Mouse (Mus musculus): ENCODE measurements around the gene Kif21b. TPM values are rescaled to one million over a fixed set of nuclear protein-coding genes. Genes with fewer than 3 reads are reported as not detected.
A peak's percentile ranks its signal among the peaks of the same experiment; 100 is the strongest.

The Kif21b gene
- polyA plus RNA-seq, 1 experiment from 2014 or later = 49.4 TPM

GRCm38 (mm10) chr1:136160297-136160696 lies 29.1 kb downstream of the Kif21b start:
- Histone ChIP-seq H3K4me2 (replicated peaks) (no peak overlapping the region), H3K9me3 (ENCODE audit: control insufficient read depth, low read length) (no peaks in the 10 kb centered on the region), H3K27ac (no peak overlapping the region), H3K4me1 (replicated peaks; ENCODE audit: control insufficient read depth, insufficient read depth, low read length) (no peaks in the 10 kb centered on the region), H3K9ac (no peak overlapping the region), H3K36me3 (replicated peaks; ENCODE audit: control insufficient read depth, insufficient read depth) (peaks cover 98% of the 10 kb centered on the region), H3K4me3 (replicated peaks; ENCODE audit: low read length) (no peak overlapping the region), H3K27me3 (ENCODE audit: control insufficient read depth, insufficient read depth, low read length) (no peaks in the 10 kb centered on the region)
- no peak for DNase-seq (ENCODE audit: low spot score)
- 94% methylated on average over 12 of the region's 12 CpGs for WGBS
- no peak for ATAC-seq (ENCODE audit: low FRiP score)

- Histone ChIP-seq H3K4me1 (replicated peaks; ENCODE audit: control insufficient read depth, insufficient read depth, low read length) (no peaks in the 10 kb centered on the region), H3K27ac (no peak overlapping the region), H3K36me3 (replicated peaks; ENCODE audit: control insufficient read depth, insufficient read depth) (peaks cover 98% of the 10 kb centered on the region), H3K27me3 (ENCODE audit: control insufficient read depth, insufficient read depth, low read length) (no peaks in the 10 kb centered on the region), H3K9ac (no peak overlapping the region), H3K4me2 (replicated peaks) (no peak overlapping the region), H3K4me3 (replicated peaks; ENCODE audit: low read length) (no peak overlapping the region), H3K9me3 (ENCODE audit: control insufficient read depth, low read length) (no peaks in the 10 kb centered on the region)
- DNase-seq (ENCODE audit: low spot score) (no peak), ATAC-seq (ENCODE audit: low FRiP score) (peak; percentile 7; the same call in 1 of the 2 replicates)
- WGBS = 91% methylated on average over 6 of the region's 6 CpGs
These were observed 29.7 kb downstream of the Kif21b start for GRCm38 (mm10) chr1:136160930-136161329.

GRCm38 (mm10) chr1:136161333-136161921 lies 30.2 kb downstream of the Kif21b start:
- Histone ChIP-seq H3K4me2 (replicated peaks) (no peak overlapping the region), H3K9me3 (ENCODE audit: control insufficient read depth, low read length) (no peaks in the 10 kb centered on the region), H3K9ac (no peak overlapping the region), H3K36me3 (replicated peaks; ENCODE audit: control insufficient read depth, insufficient read depth) (peaks cover 97% of the 10 kb centered on the region), H3K4me3 (replicated peaks; ENCODE audit: low read length) (no peak overlapping the region), H3K27ac (no peak overlapping the region), H3K27me3 (ENCODE audit: control insufficient read depth, insufficient read depth, low read length) (no peaks in the 10 kb centered on the region), H3K4me1 (replicated peaks; ENCODE audit: control insufficient read depth, insufficient read depth, low read length) (no peaks in the 10 kb centered on the region)
- 92% methylated on average over 7 of the region's 7 CpGs for WGBS
- ATAC-seq (ENCODE audit: low FRiP score) (peak; percentile 6; the same call in 1 of the 2 replicates), DNase-seq (ENCODE audit: low spot score) (no peak)

GRCm38 (mm10) chr1:136165436-136165835 lies 34.2 kb downstream of the Kif21b start:
- no peak overlapping the region for H3K4me2 ChIP-seq (replicated peaks)
- no peaks in the 10 kb centered on the region for H3K27me3 ChIP-seq (ENCODE audit: control insufficient read depth, insufficient read depth, low read length)
- no peak overlapping the region for H3K4me3 ChIP-seq (replicated peaks; ENCODE audit: low read length)
- no peak overlapping the region for H3K27ac ChIP-seq
- H3K4me1 ChIP-seq (replicated peaks; ENCODE audit: control insufficient read depth, insufficient read depth, low read length) = no peaks in the 10 kb centered on the region
- no peaks in the 10 kb centered on the region for H3K9me3 ChIP-seq (ENCODE audit: control insufficient read depth, low read length)
- no peak for DNase-seq (ENCODE audit: low spot score)
- no peak overlapping the region for H3K9ac ChIP-seq
- WGBS = 31% methylated on average over 2 of the region's 2 CpGs
- no peak for ATAC-seq (ENCODE audit: low FRiP score)
- H3K36me3 ChIP-seq (replicated peaks; ENCODE audit: control insufficient read depth, insufficient read depth) = peaks cover 96% of the 10 kb centered on the region

GRCm38 (mm10) chr1:136167657-136168056 lies 36.5 kb downstream of the Kif21b start:
- 77% methylated on average over 8 of the region's 8 CpGs for WGBS
- Histone ChIP-seq H3K4me3 (replicated peaks; ENCODE audit: low read length) (no peak overlapping the region), H3K27ac (no peak overlapping the region), H3K27me3 (ENCODE audit: control insufficient read depth, insufficient read depth, low read length) (no peaks in the 10 kb centered on the region), H3K9ac (no peak overlapping the region), H3K36me3 (replicated peaks; ENCODE audit: control insufficient read depth, insufficient read depth) (peaks cover 96% of the 10 kb centered on the region), H3K4me2 (replicated peaks) (no peak overlapping the region), H3K9me3 (ENCODE audit: control insufficient read depth, low read length) (no peaks in the 10 kb centered on the region), H3K4me1 (replicated peaks; ENCODE audit: control insufficient read depth, insufficient read depth, low read length) (no peaks in the 10 kb centered on the region)
- no peak for ATAC-seq (ENCODE audit: low FRiP score)
- DNase-seq (ENCODE audit: low spot score) = no peak

- Histone ChIP-seq H3K4me2 (replicated peaks) (no peak overlapping the region), H3K27me3 (ENCODE audit: control insufficient read depth, insufficient read depth, low read length) (no peaks in the 10 kb centered on the region), H3K4me1 (replicated peaks; ENCODE audit: control insufficient read depth, insufficient read depth, low read length) (peaks cover 13% of the 10 kb centered on the region), H3K4me3 (replicated peaks; ENCODE audit: low read length) (no peak overlapping the region), H3K9ac (no peak overlapping the region), H3K27ac (no peak overlapping the region), H3K9me3 (ENCODE audit: control insufficient read depth, low read length) (no peaks in the 10 kb centered on the region), H3K36me3 (replicated peaks; ENCODE audit: control insufficient read depth, insufficient read depth) (peaks cover 96% of the 10 kb centered on the region)
- WGBS = 10% methylated on average over 5 of the region's 5 CpGs
- peak; percentile 86 for DNase-seq (ENCODE audit: low spot score)
- peak; percentile 76 for ATAC-seq (ENCODE audit: low FRiP score)
These were observed 38.9 kb downstream of the Kif21b start for GRCm38 (mm10) chr1:136170109-136170508.

GRCm38 (mm10) chr1:136172696-136173095 lies 41.5 kb downstream of the Kif21b start:
- ATAC-seq (ENCODE audit: low FRiP score) (no peak), DNase-seq (ENCODE audit: low spot score) (no peak)
- H3K9me3 ChIP-seq (ENCODE audit: control insufficient read depth, low read length) = no peaks in the 10 kb centered on the region
- no peak overlapping the region for H3K4me3 ChIP-seq (replicated peaks; ENCODE audit: low read length)
- no peak overlapping the region for H3K4me2 ChIP-seq (replicated peaks)
- H3K36me3 ChIP-seq (replicated peaks; ENCODE audit: control insufficient read depth, insufficient read depth) = peaks cover 97% of the 10 kb centered on the region
- no peak overlapping the region for H3K9ac ChIP-seq
- H3K27me3 ChIP-seq (ENCODE audit: control insufficient read depth, insufficient read depth, low read length) = no peaks in the 10 kb centered on the region
- peaks cover 13% of the 10 kb centered on the region for H3K4me1 ChIP-seq (replicated peaks; ENCODE audit: control insufficient read depth, insufficient read depth, low read length)
- WGBS = 78% methylated on average over 12 of the region's 12 CpGs
- H3K27ac ChIP-seq = no peak overlapping the region

- Histone ChIP-seq H3K27ac (no peak overlapping the region), H3K9ac (peak overlapping the region; percentile 13; the same call in 1 of the 2 replicates), H3K4me1 (replicated peaks; ENCODE audit: control insufficient read depth, insufficient read depth, low read length) (peaks cover 13% of the 10 kb centered on the region), H3K27me3 (ENCODE audit: control insufficient read depth, insufficient read depth, low read length) (no peaks in the 10 kb centered on the region), H3K36me3 (replicated peaks; ENCODE audit: control insufficient read depth, insufficient read depth) (peaks cover 92% of the 10 kb centered on the region), H3K9me3 (ENCODE audit: control insufficient read depth, low read length) (no peaks in the 10 kb centered on the region), H3K4me3 (replicated peaks; ENCODE audit: low read length) (no peak overlapping the region), H3K4me2 (replicated peaks) (no peak overlapping the region)
- 12% methylated on average over 13 of the region's 13 CpGs for WGBS
- DNase-seq (ENCODE audit: low spot score) (peak; percentile 31), ATAC-seq (ENCODE audit: low FRiP score) (0 out of 2 replicates have a peak, but pooled peaks have one; percentile 3)
These were observed 43.0 kb downstream of the Kif21b start for GRCm38 (mm10) chr1:136174101-136174606.

- H3K9ac ChIP-seq = no peak overlapping the region
- H3K4me3 ChIP-seq (replicated peaks; ENCODE audit: low read length) = no peak overlapping the region
- peaks cover 83% of the 10 kb centered on the region for H3K36me3 ChIP-seq (replicated peaks; ENCODE audit: control insufficient read depth, insufficient read depth)
- ATAC-seq (ENCODE audit: low FRiP score) (no peak; the same call in 1 of the 2 replicates), DNase-seq (ENCODE audit: low spot score) (peak; percentile 61)
- H3K27ac ChIP-seq = no peak overlapping the region
- peaks cover 13% of the 10 kb centered on the region for H3K4me1 ChIP-seq (replicated peaks; ENCODE audit: control insufficient read depth, insufficient read depth, low read length)
- no peaks in the 10 kb centered on the region for H3K9me3 ChIP-seq (ENCODE audit: control insufficient read depth, low read length)
- no peaks in the 10 kb centered on the region for H3K27me3 ChIP-seq (ENCODE audit: control insufficient read depth, insufficient read depth, low read length)
- WGBS = 31% methylated on average over 6 of the region's 6 CpGs
- H3K4me2 ChIP-seq (replicated peaks) = no peak overlapping the region
These were observed 44.0 kb downstream of the Kif21b start for GRCm38 (mm10) chr1:136175183-136175582.
